Mouse (Mus musculus): ENCODE data around the gene Fzd1. TPM values are rescaled to one million over a fixed set of nuclear protein-coding genes. Genes with fewer than 3 reads are reported as not detected.

Fzd1 gene
- 10 to 100 TPM; 10.3 to 11.5 TPM for total RNA-seq (2021)

DNA sequence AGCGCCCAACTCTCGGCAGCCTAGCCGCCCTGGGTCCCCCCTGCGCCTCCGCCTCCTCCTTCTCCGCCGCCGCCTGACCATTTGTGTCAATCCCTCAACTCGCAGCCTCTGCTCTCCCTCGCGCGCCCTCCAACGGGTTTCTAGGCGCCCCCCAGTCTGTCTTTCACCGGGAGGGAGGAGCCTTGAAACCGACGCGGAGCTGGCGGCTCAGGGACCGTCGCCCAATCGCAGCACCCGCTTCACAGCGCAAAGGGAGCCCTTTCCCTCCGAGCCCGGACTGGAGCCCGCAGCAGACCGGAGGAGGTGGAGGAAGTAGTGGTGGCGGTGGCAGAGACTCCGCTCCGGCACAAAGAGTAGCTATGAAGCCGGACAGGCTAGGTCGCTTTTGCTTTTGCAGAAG lies at the start of gene Fzd1:
Gene Fzd1, minus strand, starts transcription at position 134 of the 400 bp plus-strand sequence.
- peak; percentile 92 for DNase-seq (ENCODE audit: low spot score)
- intact Hi-C loops (cut with DNase I), result loop anchor here (10.0 kb wide), 1 partner anchor 263 kb away; no protein-coding TSS in a partner anchor

DNA sequence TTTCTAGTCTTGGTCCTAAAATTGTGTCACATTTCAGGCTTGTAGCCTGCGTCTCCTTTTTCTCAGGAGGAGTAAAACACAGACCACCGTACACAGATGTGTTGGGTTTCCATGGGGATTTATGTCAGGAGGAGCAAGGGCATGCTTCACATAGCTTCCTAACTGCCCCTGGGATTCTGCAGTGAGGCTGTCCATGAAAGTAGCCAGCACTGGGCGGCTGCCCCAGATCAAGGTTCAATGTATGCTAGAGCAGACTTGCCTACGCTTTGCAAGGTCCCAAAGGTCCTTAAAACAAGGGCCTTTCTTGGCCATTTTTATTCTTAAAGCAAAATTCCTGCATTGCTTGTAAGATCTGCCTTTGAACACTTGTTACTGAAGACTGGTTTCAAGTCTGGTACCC lies 47.4 kb upstream of the Fzd1 start:
- DNase-seq (ENCODE audit: low spot score), result no peak
- intact Hi-C loops (cut with DNase I), result no loop called here

DNA sequence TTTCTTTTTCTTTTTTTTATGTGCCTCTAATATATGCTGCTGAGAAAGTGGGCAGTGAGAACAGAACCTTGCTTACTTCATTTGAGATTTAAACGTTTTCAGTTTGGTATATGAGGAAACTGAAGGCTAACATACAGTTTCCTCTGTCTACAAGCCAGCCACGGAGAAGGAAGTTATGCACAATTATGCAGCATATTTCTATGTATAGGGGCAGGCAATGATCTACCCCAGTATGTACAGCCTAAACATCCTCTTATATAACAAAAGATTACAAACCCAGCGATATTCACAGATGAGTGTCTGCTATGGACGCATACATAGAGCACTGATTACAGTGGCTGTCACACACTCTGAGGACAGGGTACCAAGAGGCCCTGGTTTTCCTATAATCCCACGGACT lies 45.9 kb upstream of the Fzd1 start:
- intact Hi-C loops (cut with DNase I), result no loop called here
- DNase-seq (ENCODE audit: low spot score), result no peak

DNA sequence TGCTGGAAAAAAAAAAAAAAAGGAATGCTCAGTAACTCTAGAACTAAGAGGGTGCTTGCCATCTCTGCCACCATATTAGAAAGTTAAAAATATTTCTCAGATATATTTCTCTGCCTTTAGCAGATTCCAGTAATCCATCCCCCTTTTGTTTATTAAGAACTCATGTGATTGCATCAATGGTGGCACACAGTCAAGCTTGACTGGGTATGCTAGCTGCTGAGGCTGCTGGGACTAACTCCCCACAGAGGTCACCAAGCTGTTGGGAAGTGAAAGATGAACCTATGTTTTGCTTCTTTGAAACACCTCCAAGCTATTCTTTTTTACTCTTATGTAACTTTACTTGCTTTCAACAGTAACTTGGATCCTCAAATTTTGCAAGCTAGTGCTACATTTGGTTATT lies 44.1 kb upstream of the Fzd1 start:
- intact Hi-C loops (cut with DNase I), result no loop called here

DNA sequence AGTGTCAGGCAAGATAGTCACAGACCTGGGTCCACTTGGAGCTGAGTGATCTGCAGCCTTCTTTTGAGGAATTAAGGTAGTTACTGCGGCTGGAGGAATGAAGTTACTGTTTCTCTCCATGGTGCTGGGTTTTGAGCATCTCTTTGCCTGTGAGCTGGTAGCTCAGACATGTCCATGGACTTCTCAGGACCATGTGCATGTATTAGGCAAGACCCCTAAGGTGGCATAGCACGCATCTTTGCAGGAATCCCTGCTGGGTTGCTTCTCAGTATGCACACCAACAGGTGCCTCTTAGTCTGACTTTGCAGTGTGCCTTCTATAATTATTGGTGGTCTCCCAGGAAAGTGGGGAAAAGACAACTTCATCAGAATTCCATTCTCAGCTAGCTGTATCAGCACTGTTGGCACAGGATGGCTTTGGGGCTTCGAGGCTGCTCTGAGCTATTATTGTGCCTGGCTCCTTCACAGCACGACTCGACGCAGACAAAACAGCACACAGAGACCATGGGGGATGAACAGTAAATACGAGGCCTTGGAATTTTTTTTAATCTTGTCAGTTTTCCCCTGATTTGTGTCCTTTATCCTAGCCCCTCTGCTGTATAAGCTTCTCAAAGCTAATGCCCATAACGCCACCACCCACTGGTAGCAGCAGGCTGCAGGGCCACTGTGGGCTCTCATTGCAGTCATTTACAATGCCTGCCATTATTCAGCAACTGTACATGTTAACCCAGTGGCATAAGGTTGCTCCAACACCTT lies 43.4 kb upstream of the Fzd1 start:
- no peak for DNase-seq (ENCODE audit: low spot score)
- intact Hi-C loops (cut with DNase I), result no loop called here

More for the DNA sequence above, 44.1 kb upstream of the Fzd1 start:
- no peak for DNase-seq (ENCODE audit: low spot score)

DNA sequence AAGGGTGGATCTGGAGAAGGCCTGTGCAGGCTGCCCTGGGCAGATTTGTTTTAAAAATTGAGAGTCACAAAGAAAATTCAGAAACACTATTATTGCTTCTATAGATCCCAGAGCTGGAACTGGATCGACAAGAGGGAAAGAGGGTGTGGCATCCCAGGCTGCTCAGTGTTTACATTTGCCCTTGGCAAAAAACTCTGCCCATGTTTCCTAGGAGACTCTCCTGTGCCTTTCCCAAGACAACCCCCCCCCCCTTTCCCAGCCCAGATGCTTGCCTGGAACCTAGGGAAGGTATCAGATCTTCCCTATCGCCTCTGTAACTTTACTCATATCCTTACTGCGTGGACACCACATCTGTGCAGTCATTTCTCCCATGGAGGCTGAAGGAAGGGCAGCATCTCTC lies 33.4 kb upstream of the Fzd1 start:
- intact Hi-C loops (cut with DNase I), result no loop called here

DNA sequence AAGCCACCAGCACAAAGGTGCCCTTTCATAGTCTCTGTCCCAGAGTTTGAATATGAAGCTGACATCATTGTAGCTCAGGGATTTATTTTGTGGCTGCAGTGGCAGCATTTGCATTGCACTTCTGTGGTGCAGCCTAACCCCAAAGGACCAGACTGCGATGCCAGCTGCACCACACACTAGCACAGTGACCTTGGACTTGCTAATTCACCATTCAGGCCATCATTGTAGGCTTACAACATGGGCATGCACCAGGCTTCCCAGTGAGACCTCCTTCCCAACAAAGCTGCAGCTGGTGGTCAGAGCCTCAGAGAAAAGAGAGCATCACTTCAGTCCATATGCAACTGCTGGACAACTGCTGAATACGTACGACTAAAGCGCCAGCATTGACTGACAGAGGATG lies 32.4 kb upstream of the Fzd1 start:
- DNase-seq (ENCODE audit: low spot score), result no peak
- intact Hi-C loops (cut with DNase I), result no loop called here

More for the DNA sequence above, 33.4 kb upstream of the Fzd1 start:
- no peak for DNase-seq (ENCODE audit: low spot score)

DNA sequence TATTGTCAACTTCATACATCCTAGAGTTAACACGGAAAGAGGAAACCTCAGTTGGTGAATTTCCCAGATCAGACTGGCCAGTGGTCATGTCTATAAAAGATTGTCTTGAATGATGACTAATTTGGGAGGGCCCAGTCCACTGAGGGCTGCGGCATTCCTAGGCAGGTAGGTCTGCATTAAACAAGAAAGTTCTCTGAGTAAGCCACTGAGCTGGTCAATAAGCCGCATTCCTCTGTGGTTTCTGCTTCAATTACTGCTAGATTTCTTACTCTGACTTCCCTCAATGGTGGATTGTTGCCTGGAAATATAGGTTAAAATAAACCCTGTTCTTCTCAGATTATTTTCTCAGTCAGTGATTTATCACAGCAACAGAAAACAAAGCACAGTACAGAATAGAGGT lies 30.6 kb upstream of the Fzd1 start:
- intact Hi-C loops (cut with DNase I), result no loop called here
- DNase-seq (ENCODE audit: low spot score), result no peak

DNA sequence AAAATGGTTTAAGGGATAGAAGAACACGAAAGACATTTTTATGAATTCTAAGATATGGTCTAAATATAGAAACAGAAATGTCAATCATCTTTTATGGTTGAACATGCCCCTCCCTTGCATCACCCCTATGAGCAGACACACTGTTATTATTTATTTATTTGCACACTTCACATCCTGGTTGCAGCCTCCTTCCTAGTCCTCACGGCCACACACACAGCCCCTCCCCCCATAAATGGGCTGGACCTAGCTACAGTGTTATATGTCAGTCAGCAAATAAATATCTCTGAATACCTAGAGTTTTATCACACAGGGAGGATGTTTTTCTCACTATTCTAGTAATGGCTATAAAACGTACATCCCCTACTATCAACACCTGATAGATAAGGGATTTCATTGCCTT lies 29.0 kb upstream of the Fzd1 start:
- intact Hi-C loops (cut with DNase I), result no loop called here
- DNase-seq (ENCODE audit: low spot score), result no peak

DNA sequence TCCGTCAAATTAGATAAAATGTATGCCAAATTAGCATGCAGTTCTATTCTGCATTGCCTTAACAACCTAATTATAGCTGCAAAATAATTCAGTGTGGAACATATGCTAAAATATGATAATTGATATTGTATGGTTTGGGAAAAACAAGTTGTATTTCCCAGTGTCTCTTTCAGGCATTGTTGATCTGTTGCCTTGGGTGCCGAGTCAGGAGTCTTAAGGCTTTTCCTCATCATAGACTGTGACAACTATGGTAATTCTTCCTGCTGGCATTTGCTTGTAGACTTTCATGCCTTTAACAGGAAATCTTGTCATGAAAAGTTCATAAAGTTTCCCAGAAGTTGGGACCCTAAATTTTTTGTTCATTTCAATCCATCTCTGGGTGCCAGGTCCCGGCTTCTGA lies 20.4 kb upstream of the Fzd1 start:
- intact Hi-C loops (cut with DNase I), result no loop called here
- DNase-seq (ENCODE audit: low spot score), result no peak

DNA sequence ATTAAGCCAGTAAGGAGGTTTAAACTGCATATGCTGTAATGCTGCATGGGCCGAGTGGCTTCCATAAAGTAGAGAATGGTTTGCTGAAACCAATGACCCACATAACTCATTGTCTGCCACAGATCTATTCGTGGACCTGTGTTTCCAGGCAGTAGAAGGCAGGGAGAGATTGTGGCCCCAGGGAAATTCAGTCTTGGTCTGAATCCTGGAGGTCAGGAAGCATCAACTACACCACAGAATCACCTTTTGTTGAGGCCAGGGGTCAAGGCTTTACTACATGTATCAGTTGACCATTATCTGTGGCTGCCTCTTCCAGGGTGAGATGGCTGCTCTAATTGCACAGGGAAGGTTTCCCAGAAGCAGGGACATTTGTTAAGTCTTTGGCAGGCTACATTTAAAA lies 18.7 kb upstream of the Fzd1 start:
- intact Hi-C loops (cut with DNase I), result no loop called here
- no peak for DNase-seq (ENCODE audit: low spot score)

DNA sequence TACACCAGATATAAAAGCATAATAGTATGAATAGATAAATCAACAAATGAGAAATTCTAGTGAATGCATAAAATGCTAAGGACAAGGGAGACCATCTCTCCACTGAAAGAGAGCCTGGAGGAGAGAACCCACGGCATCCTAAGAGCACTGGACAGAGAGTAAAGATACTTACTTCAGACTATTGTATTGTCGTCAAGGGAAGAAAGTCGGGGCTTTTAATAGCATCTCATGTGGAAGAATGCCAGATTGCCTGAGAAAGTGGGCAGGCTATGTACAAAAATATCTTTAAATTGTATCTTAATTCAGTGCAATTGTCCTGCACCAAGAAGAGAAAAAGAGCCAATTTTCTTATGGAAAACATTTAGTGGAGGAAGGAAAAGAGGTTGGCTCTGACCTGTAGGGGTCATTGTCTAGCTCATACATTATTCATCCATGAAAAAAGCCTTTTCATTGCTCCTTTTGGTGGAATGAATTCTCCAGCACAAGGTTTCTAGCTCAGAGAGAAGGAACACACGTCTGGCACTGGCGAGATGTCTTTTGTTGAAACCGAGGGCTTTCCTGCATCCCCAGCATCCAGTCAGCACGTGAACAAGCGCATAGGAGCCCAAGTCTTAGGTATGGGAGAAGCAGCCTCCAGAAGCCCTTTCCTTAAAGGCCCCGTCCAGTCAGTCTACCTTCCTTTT lies 15.4 kb upstream of the Fzd1 start:
- intact Hi-C loops (cut with DNase I), result no loop called here
- no peak for DNase-seq (ENCODE audit: low spot score)

DNA sequence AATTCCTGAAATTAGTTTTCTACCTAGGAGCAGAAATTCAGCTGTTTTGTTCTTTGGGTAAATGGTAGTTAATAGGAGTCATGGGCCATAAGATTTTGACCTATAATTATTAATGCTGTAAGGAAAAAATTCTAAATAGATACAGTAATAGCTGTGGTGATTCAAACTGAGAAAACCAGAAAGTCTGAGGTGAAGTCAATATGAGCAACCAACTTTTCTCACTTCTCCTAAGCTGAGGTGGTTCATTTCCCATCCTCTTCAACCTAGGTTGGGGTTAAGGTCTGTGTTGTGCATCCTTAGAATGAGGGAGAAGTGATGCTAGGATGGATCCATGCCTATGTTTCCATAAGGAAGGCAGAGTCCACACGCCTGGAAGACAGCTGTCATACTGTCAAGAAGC lies 12.8 kb upstream of the Fzd1 start:
- intact Hi-C loops (cut with DNase I), result no loop called here
- DNase-seq (ENCODE audit: low spot score), result no peak

DNA sequence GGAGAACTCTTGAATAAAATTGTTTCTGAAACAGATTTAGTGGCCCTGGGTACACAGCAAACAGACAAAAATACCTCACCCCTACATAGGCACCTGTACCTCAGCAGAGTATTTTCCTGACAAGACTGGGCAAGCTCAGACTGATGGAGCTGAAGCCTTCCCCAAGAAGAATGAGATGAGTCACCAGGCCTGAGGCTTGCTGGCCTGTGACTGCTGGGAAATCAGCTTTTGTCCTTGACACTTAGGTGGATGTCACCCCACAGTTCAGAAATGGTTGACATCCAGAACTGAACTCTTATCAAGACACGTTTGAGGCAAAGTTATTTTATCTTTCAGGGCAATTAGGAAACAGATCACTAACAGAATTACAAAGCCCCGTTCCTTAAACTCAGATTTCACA lies 10.1 kb upstream of the Fzd1 start:
- intact Hi-C loops (cut with DNase I), result no loop called here
- DNase-seq (ENCODE audit: low spot score), result no peak

DNA sequence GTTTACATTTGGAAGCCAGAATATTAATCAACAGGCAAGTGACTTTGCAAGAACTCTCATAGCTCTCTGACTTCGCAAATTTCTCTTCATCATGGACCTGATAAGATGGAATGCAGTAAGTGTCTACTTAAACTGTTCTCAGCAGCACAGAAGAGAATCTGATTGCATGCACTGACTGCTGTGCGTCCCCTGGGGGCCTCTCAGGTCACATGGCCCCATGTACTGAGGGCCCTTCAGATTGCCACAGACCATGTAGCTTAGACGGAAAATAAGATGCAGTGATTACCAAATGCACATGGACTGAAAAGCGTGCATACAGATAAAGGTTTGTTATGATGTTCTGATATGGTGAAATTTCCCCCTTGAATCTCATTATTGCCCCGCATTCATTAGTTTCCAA lies 8.9 kb upstream of the Fzd1 start:
- intact Hi-C loops (cut with DNase I), result no loop called here
- DNase-seq (ENCODE audit: low spot score), result no peak

DNA sequence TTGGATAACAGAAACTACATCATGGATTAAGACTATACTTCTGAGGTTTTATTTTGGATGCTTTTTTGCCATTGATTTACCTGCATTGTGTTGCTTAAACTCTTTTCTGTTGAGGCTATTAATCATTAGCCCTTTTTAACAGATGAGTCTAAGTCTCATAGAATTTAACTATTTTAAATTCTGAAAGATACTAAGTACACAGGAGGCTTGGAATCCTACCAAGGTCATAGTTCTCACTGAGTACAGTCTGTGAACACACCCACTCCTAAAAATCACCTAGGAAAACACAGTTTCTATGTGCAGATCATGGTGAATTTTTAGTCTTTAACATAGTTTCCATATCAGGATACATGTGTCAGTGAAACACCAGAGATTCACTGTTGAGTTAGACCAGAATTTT lies 4.1 kb upstream of the Fzd1 start:
- intact Hi-C loops (cut with DNase I), result no loop called here
- DNase-seq (ENCODE audit: low spot score), result no peak

DNA sequence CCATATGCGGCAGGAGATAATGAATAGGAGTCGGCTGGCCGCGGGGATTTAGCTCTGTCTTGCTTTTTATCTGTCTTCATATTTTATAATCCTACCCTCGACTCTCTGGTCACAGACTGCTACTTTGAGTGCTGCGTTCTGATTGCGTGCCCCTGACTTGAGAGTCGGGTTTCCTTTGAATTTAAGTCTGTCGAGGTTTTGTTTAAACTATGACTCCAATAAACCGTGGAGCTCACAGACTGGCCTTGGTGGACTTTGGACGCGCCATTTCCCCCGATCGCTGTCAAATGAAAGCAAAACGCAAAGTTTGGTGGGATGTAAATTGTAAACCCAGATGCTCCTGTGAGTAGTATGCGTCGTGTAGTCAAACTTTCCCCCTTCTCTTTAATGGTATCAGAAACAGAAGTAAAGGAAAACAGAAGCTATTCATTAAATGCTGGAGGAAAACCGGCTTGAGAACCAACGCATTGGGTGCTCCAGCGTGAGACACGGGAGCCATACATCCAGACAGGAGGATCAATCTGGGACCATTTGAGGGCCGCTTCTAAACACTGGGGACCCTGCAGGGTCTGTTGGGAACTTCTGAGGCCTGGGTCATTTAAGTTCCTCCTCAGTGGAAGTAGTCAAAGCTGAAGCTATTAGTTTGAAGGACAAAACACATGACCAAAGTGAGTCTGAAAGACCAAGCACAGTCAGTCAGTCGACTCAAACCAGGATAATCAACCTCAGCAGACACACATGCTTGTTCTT lies 671 bp upstream of the Fzd1 start:
- DNase-seq (ENCODE audit: low spot score), result no peak
- intact Hi-C loops (cut with DNase I), result loop anchor here (10.0 kb wide), 1 partner anchor 264 kb away; no protein-coding TSS in a partner anchor

DNA sequence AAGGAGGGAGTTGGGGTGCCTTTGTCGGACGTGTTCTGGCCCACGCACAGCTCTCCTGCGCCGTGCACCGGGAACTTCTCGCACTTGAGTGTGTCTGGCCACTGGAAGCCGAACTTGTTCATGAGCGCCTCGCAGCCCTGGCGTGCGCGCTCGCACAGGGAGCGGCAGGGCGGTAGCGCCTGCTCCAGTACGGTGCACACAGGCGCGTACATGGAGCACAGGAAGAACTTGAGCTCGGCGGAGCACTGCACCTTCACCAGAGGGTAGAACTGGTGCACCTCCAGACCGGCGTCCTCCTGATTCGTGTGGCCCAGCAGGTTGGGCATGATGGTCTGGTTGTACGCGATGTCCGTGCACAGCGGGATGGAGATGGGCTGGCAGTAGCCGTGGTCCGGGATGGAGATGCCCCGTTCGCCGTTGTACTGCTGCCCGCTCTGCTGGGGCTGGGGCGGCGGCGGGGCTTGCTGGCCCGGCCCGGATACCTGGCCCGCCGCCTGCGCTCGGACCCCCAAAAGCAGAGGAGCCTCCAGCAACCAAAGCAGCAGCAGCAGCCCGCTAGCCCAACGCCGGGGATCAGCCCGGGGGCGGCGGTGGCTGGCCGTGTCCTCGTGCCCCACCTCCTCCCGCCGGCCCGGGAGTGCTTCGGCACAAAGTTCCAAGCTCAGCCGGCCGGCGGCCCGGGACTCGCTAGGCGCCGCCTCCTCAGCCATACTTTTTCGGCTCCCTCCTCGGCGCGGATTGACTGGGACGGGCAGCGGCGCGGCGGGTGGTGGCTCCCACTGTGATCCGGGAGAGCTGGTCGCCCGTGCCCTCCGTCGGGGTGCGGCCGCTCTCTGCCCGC lies 744 bp downstream of the Fzd1 start:
- intact Hi-C loops (cut with DNase I), result loop anchor here (10.0 kb wide), 1 partner anchor 262 kb away; no protein-coding TSS in a partner anchor
- DNase-seq (ENCODE audit: low spot score), result peak; percentile 33

DNA sequence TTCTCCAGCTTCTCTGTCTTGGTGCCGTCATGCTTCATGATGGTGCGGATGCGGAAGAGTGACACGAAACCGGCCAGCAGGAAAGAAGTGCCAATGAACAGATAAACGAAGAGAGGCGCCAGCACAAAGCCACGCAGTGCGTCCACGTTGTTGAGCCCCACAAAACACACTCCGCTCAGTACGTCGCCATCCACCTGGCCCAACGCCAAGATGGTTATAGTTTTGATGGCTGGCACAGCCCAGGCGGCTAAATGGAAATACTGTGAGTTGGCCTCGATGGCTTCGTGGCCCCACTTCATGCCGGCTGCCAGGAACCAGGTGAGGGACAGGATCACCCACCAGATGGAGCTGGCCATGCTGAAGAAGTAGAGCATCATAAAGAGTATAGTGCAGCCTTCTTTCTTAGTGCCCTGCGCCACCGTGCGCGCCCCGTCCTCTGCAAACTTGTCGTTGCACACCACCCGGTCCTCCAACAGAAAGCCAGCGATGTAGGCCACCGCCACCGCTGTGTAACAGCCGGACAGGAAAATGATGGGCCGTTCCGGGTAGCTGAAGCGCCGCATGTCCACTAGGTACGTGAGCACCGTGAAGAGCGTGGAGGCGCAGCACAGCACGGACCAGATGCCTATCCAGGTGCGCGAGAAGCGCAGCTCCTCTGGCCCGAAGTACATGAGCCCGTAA lies 1.7 kb downstream of the Fzd1 start:
- intact Hi-C loops (cut with DNase I), result loop anchor here (10.0 kb wide), 1 partner anchor 261 kb away; no protein-coding TSS in a partner anchor
- DNase-seq (ENCODE audit: low spot score), result no peak
